Mouse (Mus musculus): Measurements from ENCODE around the gene Sik2.

Sik2 gene

GRCm38 (mm10) chr9:50981499-50982190, 27.2 kb downstream of the Sik2 start:
- DNase-seq = no peak

DNA sequence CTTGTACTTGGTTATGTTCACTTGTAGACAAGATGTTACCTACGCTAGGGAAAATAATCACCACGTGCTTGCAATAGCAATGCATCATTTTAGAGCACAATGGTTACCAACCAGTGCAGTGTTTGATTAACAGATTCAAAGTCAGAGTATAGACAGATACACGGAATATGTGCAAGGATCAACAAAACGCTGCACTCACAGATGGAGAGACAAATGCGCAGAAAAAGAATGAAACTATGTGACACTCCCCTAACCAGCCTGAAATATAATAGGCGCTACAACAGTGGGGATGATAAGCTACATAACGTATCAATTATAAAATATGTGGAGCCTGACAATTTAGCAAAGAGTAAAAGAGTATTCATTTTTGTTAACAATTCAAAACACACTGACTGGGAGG, 34.2 kb downstream of the Sik2 start:
- DNase-seq = no peak

- no peak for DNase-seq
Observed at GRCm38 (mm10) chr9:50970413-50970812, 38.5 kb downstream of the Sik2 start.

- no peak for DNase-seq
Observed at GRCm38 (mm10) chr9:50969266-50969665, 39.6 kb downstream of the Sik2 start.

- no peak for DNase-seq
Observed at GRCm38 (mm10) chr9:50966277-50966676, 42.6 kb downstream of the Sik2 start.

- no peak for DNase-seq
Observed at GRCm38 (mm10) chr9:50965392-50965791, 43.5 kb downstream of the Sik2 start.

DNA sequence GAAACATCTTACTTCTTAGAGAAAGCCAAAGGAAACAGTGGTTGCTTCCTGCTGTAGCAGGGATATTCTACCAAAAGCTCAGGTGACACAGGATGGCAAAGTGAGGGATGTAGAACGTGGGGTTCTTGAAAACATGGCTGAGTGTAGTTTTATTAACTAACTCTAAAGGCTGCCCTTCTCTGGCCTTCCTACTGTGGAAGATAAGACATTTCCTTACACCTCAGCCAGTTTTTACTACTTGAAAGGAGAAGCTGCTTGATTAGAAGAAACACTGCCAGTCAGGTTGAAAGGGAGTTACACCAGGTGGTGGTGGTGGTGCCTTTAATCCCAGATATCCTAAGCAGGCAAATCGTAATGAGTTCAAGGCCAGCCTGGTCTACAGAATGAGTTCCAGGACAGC, 44.0 kb downstream of the Sik2 start:
- DNase-seq = no peak

DNA sequence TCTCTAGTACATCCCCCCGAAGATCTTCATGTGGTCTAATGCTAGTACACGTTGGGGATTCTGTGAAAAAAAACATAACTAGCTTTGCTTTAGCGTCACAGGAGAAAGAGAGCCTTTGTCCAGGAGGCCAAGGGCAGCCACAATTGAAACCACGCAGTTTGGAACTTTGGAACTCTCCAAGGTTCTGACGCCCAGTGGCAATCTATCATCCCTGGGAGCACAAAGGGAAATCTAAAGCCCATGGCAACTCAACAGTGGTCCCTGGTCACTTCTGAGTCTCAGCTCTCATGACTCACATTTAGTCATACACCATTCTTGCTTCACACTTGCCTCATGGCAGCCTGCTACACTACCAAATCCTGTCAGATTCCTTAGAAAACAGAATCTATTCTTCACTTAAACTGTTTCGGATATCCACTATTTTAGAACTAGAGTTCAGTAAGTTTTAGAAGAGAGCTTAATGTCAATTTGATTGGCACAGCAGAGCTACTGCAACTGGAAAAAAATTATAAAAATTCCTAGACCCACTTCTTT, 50.9 kb downstream of the Sik2 start:
- no peak for DNase-seq

GRCm38 (mm10) chr9:50955176-50955575, 53.7 kb downstream of the Sik2 start:
- DNase-seq = no peak

- no peak for DNase-seq
Observed at GRCm38 (mm10) chr9:50948097-50948823, 60.6 kb downstream of the Sik2 start.

DNA sequence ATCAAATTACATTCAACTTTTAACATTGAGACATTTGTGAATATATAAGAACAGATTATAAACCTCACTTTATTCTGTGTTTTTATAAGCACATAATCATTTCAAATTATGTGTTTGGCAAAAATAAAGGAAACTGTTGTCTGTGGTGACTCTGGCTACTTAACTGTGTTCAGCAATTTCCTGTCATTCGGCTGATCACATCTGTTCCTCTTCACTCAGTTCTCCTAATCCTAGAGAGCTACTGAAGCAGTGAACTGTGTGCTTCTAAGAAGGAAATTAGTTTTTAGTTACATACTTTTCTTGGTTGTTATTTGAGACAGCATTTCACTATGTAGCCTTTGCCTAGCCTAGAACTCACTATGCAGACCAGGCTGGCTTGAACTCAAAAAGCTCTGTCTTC, 62.5 kb downstream of the Sik2 start:
- no peak for DNase-seq

DNA sequence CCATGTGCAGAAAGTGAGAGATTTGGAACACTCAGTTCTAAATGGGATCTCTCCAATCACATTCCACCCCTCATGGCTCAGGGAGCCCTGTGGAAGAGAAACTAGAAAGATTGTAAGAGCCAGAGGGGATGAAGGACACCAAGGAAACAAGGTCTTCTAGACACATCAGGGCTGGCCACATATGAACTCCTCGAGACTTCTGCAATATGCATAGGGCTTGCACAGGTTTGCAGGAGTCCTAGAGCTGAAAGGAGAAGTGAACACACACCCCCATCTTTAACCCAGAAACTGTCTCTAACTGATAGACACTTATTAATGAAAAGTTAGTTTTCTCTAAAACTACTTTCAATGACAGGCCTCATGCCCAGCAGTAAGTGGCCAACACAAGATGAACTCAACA, 64.0 kb downstream of the Sik2 start:
- DNase-seq = no peak

DNA sequence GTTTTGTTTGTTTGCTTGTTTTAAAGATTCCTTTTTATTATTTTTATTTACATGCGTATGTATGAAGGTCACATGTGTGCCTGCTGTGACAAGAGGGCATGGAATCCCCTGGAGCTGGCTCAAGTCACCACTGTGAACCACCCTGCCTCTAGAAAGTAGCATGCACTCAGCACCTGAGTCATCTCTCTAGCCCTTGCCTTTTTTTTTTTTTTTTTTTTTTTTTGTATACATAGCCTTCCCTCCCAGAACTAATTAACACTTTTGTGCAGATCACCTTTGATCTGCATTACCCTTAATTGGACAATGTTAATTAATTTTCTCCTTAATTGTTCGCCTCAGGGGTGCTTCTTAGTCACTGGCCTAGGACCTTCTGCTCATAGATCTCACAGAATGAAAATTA, 66.2 kb downstream of the Sik2 start:
- DNase-seq = no peak

GRCm38 (mm10) chr9:50941804-50942401, 67.0 kb downstream of the Sik2 start:
- DNase-seq = no peak

DNA sequence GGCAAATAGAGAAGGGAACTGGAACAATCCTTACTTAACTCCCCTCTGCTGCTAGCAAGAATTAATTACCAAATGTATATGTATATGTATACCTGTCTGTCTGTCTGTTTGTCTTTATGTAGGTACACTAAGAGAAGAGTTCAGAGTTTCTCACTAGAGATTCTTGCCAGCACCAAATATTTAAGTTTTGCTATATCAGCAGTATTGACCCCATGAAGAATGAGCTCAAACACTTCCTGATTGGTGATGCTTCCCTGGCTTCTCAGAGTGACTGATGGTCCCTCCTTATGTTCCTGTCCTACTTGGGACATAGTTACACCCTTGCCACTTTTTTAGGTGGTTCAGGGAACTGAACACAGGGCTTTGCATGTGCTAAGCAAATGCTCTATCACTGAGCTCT, 78.9 kb downstream of the Sik2 start:
- DNase-seq = no peak

GRCm38 (mm10) chr9:50925801-50926200, 83.1 kb downstream of the Sik2 start:
- no peak for DNase-seq

DNA sequence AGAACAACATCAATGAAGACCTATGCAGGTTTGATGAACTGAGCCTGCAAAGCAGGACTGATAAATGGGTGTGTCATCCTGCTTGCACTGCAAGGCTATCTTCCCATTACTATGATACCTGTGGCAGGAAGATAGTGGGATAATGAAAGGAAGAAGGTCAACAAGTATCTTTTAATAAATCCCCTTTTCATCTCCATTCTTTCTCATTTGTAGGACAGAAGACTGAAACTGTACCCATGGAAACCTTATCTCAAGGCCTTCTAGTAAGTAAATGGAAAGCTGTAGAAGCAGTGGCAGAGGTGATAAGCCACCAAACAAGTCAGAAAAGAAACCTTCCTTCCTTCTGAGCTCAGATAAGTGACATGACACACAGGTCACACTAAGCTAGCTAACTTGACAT, 84.4 kb downstream of the Sik2 start:
- no peak for DNase-seq

DNA sequence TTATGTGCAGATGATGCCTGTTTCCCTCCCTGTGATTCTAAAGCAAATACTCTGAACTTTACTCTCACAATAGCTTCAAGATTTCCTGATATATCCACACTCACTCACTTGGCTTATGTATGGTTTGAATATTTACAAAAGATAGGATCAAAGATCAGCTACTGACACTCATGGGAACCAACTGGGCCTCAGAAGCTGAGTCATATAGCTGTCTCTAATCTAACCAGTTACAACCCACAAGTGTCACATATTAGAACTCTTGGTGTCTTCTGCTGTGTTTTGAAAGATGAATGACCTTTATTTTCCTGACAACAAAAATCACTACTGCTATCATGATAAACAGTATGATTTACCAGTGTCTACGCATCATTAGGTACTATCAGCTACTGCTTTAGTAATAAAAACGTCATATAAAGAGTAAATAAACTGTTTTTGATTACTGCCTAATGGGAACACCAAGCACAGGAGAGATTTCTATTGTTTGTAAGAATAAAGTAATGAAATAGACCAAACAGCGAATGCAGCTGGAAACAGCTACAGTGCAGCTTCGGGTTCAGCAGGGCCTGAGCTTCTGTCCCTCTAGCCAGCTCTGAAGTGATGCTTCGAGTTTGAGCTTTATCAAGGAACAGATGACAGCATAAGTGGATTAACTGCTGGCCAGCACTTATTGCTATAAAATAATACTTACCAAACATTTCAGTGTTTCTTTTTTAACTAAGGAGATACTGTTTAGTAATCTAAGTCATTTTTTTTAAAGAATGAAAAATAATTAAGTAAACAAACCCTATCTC, 86.3 kb downstream of the Sik2 start:
- no peak for DNase-seq

DNA sequence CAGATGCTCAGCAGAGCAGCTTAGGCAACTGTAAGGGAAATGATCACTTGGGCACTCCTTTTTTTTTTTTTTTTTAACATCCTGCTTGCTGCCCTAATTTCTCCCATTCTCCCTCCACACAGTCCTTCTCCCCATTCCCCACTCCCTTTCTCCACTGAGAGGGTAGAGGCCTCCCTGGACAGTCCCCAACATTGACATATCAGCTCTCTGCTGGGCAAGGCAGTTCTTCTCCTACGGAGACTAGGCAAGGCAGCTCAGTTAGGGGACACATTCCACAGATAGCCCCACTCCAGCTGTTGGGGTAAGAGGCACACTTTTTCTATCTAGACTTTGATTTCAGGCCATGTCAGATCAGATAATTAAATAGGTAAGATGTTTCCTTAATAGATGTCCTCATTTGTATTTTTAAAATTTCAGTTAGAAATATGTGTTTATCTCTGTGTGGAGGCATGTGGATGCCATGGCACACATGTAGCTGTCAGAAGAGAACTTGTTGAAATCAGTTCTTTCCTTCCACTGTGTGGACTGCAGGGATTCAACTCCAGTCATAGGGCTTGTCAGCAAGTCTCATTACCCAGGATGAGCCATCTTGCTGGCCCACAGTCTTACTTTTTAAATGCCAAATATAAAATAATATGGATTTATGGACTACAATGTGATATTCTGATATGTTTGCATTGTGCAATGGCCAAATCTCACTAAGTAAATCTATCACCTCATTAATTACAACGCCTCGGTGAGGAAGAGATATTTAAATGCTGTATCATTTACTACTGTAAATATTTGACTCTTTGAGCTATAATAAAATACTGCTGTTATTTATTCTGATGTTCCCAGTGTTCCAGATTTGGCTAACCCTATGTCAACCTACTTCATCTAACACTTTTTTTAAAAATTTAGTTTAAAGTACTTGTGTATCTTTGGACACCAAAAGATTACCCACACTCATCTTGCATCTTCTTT, 87.7 kb downstream of the Sik2 start:
- no peak for DNase-seq

DNA sequence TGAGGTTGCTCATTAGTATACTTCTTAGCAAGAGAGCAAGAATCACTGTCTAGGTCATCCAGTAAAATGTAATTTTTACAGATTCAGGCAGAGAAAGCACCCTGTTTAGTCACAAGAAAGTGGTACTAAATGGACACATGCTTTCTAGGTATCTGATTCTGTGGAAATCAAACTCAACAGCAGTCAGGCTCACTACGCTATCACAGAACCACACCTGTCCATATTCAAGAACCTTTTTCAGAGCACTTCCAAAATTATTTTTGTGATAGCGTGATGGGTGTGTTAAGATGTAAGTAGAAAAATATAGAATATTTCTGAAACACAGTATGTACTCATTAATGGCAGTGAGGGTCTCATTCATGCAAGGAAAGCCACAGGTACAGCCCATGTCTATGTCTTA, 89.3 kb downstream of the Sik2 start:
- DNase-seq = no peak

DNA sequence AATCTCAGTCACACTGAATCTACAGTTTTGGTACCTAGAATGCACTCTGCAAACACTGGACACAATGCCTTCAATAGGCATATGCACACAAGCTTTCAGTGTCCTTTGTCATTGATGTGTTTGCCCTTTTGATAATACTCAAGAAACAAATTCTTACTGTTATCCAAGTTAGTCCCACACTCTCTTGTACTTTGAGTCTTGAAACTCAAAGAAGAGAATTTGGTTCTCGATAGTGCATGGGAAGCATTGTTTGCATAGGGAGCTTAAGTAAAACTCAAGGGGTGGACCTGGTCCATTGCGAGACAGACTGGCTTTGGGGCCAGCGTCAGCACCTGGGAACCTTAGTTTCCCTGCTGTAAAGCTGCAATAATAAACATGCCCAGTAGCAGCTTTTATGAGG, 90.7 kb downstream of the Sik2 start:
- no peak for DNase-seq

Measured in cerebellum, adult 9-11 months (tissue).